Comparison of ENCODE assay signal across 8 mouse cellular contexts in genomic region chr12:77000096-77000704, GRCm38 (mm10). TPM values are rescaled to one million over a fixed set of nuclear protein-coding genes. Genes with fewer than 3 reads are reported as not detected.
A peak's percentile ranks its signal among the peaks of the same experiment; 100 is the strongest.
DNase-seq lines count a peak whose midpoint lies in the region; ATAC-seq and TF ChIP-seq lines count a peak whose summit lies in the region.

No protein-coding gene starts in this region.

- H3K4me2 ChIP-seq in forebrain, embryonic 14.5 days (ENCODE audit: low read length): no peak overlapping the region
- peak overlapping the region; percentile 3; the same call in 1 of the 2 replicates for H3K4me2 ChIP-seq in hindbrain, embryonic 12.5 days (replicated peaks)

- no peaks in the 10 kb centered on the region for H3K27me3 ChIP-seq in forebrain, embryonic 14.5 days (replicated peaks; ENCODE audit: control insufficient read depth, insufficient read depth, low read length)
- peaks cover 9% of the 10 kb centered on the region; the same call in 1 of the 2 replicates for H3K27me3 ChIP-seq in hindbrain, embryonic 12.5 days

- no peak overlapping the region for H3K4me3 ChIP-seq in left cerebral cortex, adult 2 months
- no peak overlapping the region for H3K4me3 ChIP-seq in forebrain, embryonic 14.5 days (ENCODE audit: low read depth, low read length)
- no peak overlapping the region for H3K4me3 ChIP-seq in hindbrain, embryonic 12.5 days

- no peak overlapping the region for H3K9ac ChIP-seq in forebrain, embryonic 14.5 days (ENCODE audit: low read length)
- no peak overlapping the region for H3K9ac ChIP-seq in hindbrain, embryonic 12.5 days

- H3K9me3 ChIP-seq in forebrain, embryonic 14.5 days (replicated peaks; ENCODE audit: control insufficient read depth, low read length): no peaks in the 10 kb centered on the region
- H3K9me3 ChIP-seq in hindbrain, embryonic 12.5 days (replicated peaks): no peaks in the 10 kb centered on the region

- no peaks in the 10 kb centered on the region for H3K36me3 ChIP-seq in forebrain, embryonic 14.5 days (ENCODE audit: control insufficient read depth, insufficient read depth, low read length)
- no peaks in the 10 kb centered on the region for H3K36me3 ChIP-seq in hindbrain, embryonic 12.5 days

- intact Hi-C loops in left cerebral cortex, adult 2 months (cut with DNase I): loop anchor here (1.0 to 10.0 kb wide), 4 partner anchors 355 to 785 kb away; no protein-coding TSS in a partner anchor

- H3K4me1 ChIP-seq in forebrain, embryonic 14.5 days (ENCODE audit: control insufficient read depth, insufficient read depth, low read length): 0 out of 2 replicates have a peak, but pooled peaks cover 4% of the 10 kb centered on the region
- H3K4me1 ChIP-seq in hindbrain, embryonic 12.5 days: peaks cover 8% of the 10 kb centered on the region

- WGBS in forebrain, embryonic 14.5 days: 22% methylated on average over 4 of the region's 4 CpGs
- WGBS in hindbrain, embryonic 12.5 days: 22% methylated on average over 4 of the region's 4 CpGs

- TF ChIP-seq CTCF in left cerebral cortex, adult 2 months (IDR thresholded peaks at IDR 0.05): peak; percentile 76

- peak; percentile 50 to 56 for DNase-seq in left cerebral cortex, adult 2 months (ENCODE audit: extremely low spot score in 1 of 2, low spot score in 2 of 2)
- no peak for DNase-seq in left cerebral cortex, adult 8-10 months (ENCODE audit: low spot score in 2 of 2)
- DNase-seq in cerebellum, adult 11 months: peak; percentile 72
- peak; percentile 88 for DNase-seq in forebrain, embryonic 14.5 days (ENCODE audit: low spot score)
- peak; percentile 70 to 75 for DNase-seq in layer of hippocampus, postnatal 10 days (ENCODE audit: low spot score in 2 of 2)
- DNase-seq in right cerebral cortex, postnatal 4 days: peak; percentile 53

- ATAC-seq in forebrain, embryonic 14.5 days: peak; percentile 93
- peak; percentile 88 for ATAC-seq in hindbrain, embryonic 12.5 days (ENCODE audit: low FRiP score)
- peak; percentile 85 for ATAC-seq in megakaryocyte, adult 5-6 weeks (ENCODE audit: poor library complexity, severe bottlenecking)

- no peak overlapping the region for H3K27ac ChIP-seq in left cerebral cortex, adult 2 months
- H3K27ac ChIP-seq in forebrain, embryonic 14.5 days (ENCODE audit: low read depth, low read length): no peak overlapping the region
- H3K27ac ChIP-seq in hindbrain, embryonic 12.5 days: 0 out of 2 replicates have a peak overlapping the region, but pooled peaks have one; percentile 23

RNA-seq across cellular contexts. Expression of gene Max, which starts 38.2 kb away (rescaled TPM):
- total RNA-seq in left cerebral cortex, adult 2 months (2021): 10 to 100 TPM; 79.3 to 81.0 TPM
- 10 to 100 TPM; 77.6 to 91.1 (median 82.8) TPM for total RNA-seq in left cerebral cortex, adult 8-10 months (2022)
- polyA plus RNA-seq in forebrain, embryonic 14.5 days (2014; fragmentation: Nextera tagmentation; extraction: Ambion mirVana): 105 and 109 TPM in 2 replicates
- polyA plus RNA-seq in hindbrain, embryonic 12.5 days (2016; fragmentation: Nextera tagmentation; extraction: Ambion mirVana): 14.3 and 17.2 TPM in 2 replicates
- 10 to 100 TPM; 73.4 to 79.8 TPM for total RNA-seq in layer of hippocampus, postnatal 10 days (2021)
- 130 and 142 TPM in 2 replicates for total RNA-seq in megakaryocyte, adult 5-6 weeks (2015)
- total RNA-seq in megakaryocyte, adult 5-6 weeks (2017): 125 and 175 TPM in 2 replicates

Comparison
In these comparisons a context has a peak if more than half of its experiments do, and no peak if none do; other contexts are left out.
1. DNase-seq: peak in left cerebral cortex, adult 2 months (2 of 2), cerebellum, adult 11 months (single experiment), forebrain, embryonic 14.5 days (single experiment), layer of hippocampus, postnatal 10 days (2 of 2) and right cerebral cortex, postnatal 4 days (single experiment); none in left cerebral cortex, adult 8-10 months (0 of 2).
2. Peak in every context shown above with its lines, with median percentiles within 50 percentile points of each other: ATAC-seq.